Mouse (Mus musculus) CH12.LX (cell line): ENCODE data around the gene Fosl1.

ENCODE experiments used
- CTCF ChIP-seq, 2 experiments: IDR thresholded peaks in 1 of 2; conservative IDR thresholded peaks in 1 of 2; 2 replicates each; pipeline ENCODE4 v1.5.1; 2011 to 2012; ENCODE audit warnings: low read depth in 2 of 2, low read length in 2 of 2, improper control_type of control experiment in 1 of 2, inconsistent platforms in 1 of 2, mild to moderate bottlenecking in 1 of 2, moderate library complexity in 1 of 2
- ETS1 ChIP-seq: conservative IDR thresholded peaks from 2 replicates; pipeline ENCODE4 v1.6.1; 2012; ENCODE audit warnings: low read depth, mild to moderate bottlenecking, inconsistent platforms, low read length, improper control_type of control experiment, moderate library complexity
- KAT2A ChIP-seq: IDR thresholded peaks from 2 replicates; pipeline ENCODE4 v1.6.1; 2012; ENCODE audit warnings: low read length, improper control_type of control experiment, inconsistent platforms; ENCODE audit not compliant: insufficient replicate concordance
- MYC ChIP-seq: IDR thresholded peaks from 2 replicates; pipeline ENCODE4 v1.6.1; 2011; ENCODE audit warnings: low read depth, mild to moderate bottlenecking, improper control_type of control experiment, low read length

DNA sequence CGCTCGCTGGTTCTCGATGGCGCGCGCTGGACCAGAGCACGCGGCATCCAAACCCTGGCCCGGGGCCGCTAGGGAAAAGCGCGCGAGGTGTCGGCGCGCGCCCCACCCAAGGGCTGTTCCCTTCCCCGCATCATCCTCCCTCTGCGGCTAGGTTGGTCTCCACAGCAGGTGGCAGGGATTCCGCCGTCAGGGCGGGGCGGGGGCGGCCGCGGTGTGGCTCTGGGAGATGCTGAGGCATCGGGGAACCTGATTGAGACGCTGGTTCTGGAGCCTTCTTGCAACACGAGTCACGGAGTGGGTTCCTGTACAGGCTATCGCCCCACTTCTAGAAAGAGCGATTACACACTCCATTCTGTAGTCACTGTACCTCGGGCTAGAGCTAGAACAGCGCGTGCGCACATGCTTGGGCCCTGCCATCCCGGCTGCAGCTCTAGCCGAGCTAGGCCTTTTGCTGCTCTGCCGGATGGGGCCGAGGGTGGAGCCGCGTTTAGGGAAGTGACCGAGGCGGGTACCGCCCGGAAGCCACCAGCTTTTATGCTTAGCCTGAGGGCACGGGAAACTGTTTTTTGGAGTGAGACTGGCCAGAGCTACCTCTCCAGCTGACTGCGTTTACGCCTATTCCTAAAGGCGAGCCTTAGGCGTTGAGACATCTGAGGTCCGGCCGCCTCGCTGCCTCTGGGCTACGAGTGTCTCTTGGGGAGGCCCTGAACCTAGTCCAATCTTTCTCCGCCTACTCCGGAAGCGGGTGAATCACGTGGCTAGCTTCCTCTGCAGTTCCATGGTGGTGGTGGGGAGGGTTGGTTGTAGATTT, 43.8 kb downstream of the Fosl1 start:
- TF ChIP-seq KAT2A (no peak), CTCF (conservative IDR thresholded peaks at IDR 0.05 in 1 of 2, IDR thresholded peaks at IDR 0.05 in 1 of 2; ENCODE audit: low read depth in 2 of 2, low read length in 2 of 2) (no peak), MYC (peak; percentile 8; the same call in 1 of the 2 replicates), ETS1 (peak; percentile 20; the same call in 1 of the 2 replicates)
